Mouse (Mus musculus): ENCODE data around the gene Atg7. TPM values are rescaled to one million over a fixed set of nuclear protein-coding genes. Genes with fewer than 3 reads are reported as not detected.

The Atg7 gene
- total RNA-seq, 4 experiments from 2014 or later, result 8.2 to 10.4 (median 9.0) TPM

DNA sequence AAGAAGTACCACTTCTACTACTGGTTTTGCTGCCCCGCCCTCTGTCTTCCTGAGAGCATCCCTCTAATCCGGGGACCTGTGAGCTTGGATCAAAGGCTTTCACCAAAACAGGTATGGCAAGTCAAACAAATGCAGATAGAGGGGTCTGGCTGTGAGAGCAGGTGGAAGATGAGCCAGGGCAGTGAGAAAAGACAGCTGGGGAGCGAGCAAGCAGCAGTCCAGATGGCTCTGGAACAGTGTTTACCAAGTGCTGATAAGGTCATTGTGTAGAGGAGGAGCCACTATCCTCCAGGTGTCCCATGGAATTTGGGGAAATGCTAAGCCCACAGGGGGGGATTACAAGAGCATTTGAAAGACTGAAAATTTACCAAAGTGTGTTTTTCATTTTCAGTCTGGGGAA lies 41.5 kb downstream of the Atg7 start:
- DNase-seq (ENCODE audit: low spot score in 2 of 2), result no peak

DNA sequence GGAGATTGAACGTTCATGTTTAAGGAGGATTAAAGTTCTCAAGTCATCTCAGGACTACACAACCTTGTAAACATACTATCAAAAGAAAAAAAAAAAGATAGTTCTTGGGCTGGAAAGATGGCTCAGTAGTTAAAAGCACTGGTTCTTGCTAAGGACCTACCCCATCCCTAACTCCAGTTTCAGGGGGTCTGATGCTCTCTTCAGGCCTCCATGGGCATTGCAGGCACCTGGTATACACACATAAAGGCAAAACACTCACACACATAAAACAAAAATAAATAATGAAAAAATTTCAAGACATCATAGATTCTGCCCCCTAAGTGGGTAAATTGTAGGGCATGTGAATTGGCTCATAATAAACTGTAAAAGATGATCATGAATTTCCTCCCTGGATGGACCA lies 42.5 kb downstream of the Atg7 start:
- no peak for DNase-seq (ENCODE audit: low spot score in 2 of 2)

DNA sequence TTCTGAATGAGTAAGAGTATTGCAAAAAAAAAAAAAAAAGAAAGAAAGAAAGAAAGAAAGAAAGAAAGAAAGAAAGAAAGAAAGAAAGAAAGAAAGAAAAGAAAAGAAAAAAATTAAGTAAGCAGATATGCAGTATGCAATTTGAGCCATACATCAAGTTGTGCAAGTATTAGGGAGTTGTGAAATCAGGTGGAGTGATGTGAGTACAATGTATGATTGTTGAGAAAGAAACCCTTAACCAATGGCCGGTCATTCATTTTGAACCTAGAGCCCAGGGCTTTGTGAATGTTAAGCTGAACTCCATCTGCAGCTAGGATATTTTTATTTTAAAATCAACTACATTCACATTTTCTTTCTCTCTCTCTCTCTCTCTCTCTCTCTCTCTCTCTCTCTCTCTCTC lies 44.1 kb downstream of the Atg7 start:
- no peak for DNase-seq (ENCODE audit: low spot score in 2 of 2)

DNA sequence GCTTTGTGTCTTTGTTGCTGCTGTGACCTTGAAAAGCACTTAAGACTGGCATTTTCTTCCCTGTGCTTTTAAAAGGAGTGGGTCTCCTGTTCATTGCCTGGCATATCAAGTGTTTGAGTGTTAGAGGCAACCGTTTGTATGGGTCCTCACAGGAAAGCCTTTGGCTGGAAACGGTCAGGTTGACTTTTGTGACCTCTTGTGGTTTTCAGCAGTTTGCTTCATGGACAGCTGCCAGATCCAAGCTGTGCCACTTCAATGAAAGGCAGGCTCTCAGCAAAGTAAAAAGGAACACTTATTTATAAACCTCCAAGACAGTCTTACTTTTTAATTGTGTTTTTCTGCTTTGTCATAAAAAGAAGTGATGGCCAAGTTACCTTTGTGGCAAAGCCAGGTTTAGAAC lies 47.8 kb downstream of the Atg7 start:
- DNase-seq (ENCODE audit: low spot score in 2 of 2), result no peak

DNA sequence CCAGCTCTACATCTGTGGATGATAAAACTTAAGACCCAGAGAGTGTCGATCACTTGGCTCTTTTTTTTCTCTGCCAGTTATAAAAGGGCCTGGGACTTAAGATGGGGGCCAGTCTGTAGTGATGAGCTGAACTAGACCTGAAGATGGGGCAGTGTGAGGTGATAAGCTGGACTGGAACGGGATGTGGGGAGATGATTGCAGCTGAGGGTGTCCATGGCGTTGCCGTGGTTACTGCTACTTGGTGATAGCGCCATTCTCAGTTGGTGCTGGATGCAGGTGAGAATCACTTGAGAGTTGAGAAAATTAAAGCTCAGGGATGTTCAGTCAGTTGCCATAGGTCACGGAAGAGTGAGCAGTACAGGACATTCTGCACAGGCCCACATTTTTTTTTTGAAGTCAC lies 48.6 kb downstream of the Atg7 start:
- no peak for DNase-seq (ENCODE audit: low spot score in 2 of 2)

DNA sequence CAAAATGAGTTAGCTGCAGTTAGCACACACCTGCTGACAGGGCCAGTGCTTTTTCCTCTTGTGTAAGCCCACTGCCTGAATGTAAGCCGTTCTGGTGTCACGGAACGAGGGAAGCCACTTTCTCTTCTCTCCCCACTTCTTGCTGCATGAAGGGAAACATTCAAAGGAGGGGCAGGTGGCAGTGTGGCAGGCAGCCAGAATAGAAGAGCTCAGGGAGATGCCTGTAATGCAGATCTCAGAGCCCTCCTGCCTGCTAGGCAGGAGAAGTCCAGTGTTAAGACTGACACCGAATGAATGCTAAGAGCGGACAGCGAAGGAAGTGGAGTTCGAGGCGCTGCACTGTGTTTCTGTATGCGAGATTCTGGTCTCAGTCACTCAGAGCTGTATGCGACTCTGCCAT lies 49.8 kb downstream of the Atg7 start:
- DNase-seq (ENCODE audit: low spot score in 2 of 2), result no peak

DNA sequence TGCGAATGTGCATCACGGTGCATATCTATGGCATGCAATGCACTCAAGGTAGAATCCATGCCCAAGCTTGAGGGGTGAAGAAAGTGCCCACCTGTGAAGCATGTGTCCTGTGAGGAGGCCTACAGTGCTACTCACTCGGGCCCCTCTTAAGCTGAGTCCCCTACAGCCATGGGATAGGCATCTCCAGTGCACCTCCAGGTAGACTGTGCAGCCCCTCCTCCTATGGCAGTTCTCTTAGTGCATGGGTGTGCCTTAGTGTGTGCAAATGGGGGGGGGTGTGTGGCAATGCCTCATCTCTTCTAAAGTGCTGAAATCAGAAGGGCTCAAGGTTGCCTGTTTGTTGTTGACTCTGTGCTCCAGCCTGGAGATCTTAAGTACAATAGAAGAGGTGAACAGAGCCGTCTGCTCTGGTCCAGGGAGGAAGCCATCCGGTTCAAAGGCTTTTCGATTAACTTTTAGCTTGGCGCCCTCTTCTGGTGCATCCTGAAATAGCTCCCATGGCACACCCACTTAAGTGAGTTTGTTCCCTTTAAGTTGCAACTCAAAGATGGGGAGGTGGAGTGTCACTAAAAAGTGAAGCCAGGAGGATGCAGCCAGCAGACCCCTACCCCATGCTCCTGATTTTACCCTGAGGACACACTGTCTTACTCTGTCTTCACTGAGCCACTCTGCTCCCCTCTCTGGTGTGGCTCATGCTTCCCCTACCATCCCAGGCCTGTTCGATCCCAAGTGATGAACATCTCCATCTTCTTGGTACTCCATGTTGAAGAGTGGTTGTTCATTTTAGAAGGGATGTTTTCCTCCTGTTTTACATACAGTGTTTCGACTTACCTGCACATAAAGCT lies 55.0 kb downstream of the Atg7 start:
- DNase-seq (ENCODE audit: low spot score in 2 of 2), result peak; percentile 45 to 46

DNA sequence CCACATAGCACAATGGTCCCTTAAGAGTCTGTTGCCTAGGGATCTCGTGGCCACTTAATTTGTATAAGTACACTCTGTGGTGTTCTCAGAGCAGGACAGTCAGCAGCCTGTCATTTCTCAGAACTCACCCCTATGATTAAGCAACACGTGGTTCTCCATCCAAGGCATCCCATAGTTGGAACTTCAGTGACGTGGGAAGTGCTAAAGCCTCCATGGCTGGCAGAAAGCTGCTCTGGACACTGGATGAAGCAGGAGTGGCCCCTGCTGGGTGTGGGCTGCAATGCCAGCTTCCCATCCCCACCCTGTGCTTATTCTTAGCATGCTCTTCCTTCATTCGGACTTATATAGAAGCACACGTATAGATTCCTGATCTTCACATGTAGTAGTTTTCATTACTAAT lies 55.7 kb downstream of the Atg7 start:
- no peak for DNase-seq (ENCODE audit: low spot score in 2 of 2)

DNA sequence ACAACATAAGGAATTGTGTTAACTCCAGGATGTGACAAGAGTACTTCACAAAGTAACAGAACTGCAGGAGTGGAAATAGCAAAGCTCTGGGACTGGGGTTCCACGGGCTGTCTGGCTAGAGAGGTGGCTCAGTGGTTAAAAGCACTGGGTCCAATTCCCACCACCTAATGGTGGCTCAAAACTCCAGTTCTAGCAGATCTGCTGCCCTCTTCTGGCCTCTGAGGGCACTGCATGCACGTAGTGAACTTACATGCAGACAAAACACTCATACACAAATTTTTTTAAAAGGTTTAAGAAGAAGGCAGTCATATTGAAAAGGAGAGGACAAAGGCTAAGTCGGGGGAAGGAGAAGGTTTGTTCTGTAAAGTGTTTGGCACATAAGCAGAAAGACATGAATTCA lies 57.8 kb downstream of the Atg7 start:
- no peak for DNase-seq (ENCODE audit: low spot score in 2 of 2)

DNA sequence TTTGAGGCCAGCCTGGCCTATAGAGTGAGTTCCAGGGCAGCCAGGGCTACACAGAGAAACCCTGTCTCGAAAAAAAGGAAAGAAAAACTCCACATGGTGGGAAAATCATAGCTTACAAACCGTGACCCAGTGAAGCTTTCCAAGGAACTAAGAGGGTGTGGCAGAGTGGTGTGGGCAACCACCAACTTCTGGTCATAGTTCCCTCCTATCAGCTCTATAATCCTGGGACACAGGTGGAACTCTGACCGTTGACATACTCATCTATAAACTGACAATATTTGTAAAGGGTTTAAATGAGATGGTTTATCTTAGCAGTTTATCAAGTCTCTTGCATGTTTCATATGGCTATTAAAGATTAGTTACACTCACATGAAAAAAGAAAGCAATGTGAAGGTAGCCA lies 64.1 kb downstream of the Atg7 start:
- DNase-seq (ENCODE audit: low spot score in 2 of 2), result no peak

DNA sequence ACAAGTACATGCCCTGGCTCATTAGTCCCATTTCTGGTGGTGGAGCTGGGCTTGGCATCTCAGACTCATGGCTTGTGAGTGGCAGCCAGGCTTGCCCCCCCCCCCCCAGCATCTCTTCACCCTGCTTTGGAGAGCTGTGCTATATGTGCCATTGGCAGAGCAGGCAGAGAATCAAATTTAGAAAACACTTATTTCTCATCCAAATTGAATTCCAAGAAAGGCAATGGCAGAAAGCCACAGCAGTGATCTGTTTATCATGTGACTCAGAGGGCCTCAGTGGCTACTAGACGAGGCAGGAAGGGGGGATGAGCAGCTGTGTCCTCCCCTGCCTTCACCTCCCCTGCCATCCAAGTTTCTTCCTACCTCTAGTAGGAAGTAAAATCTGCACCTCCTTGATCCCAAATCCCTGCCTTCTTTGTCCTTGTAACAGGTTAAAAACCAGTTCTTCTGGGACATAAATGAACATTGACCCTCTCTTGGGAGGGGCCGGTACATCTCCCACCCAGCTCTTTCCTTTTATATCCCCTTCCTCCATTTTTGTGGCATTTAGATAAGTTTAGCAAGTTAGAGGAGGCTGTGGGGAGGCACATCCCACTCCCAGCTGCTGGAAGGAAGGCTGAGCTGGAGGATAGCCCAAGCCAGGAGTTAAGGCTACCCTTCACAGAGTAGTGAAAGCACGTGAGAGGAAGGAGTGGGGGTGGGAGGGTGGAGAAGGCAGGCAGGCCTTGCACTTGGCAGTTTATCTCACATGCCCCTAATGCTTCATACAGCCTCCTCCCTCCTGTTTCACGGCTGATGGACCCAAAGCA lies 69.5 kb downstream of the Atg7 start:
- no peak for DNase-seq (ENCODE audit: low spot score in 2 of 2)

DNA sequence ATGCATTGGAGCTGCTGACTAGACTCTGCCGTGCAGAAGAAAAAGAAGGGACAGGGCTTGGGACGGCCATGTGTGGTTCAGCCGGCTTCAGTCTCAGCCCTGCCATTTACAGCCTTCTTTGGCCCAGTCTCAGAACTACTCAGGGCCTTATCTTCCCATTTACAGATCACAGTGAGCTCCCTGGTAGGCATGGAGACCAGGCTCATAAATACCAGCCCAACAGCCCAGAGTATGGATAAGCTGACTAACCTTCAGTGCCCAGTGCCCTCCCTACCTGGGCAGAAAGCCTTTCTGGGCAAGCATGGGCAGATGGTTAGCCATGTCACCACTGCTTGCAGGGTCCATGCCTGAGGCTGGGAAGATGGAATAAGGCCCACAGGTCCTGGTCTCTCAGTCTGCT lies 70.6 kb downstream of the Atg7 start:
- no peak for DNase-seq (ENCODE audit: low spot score in 2 of 2)

DNA sequence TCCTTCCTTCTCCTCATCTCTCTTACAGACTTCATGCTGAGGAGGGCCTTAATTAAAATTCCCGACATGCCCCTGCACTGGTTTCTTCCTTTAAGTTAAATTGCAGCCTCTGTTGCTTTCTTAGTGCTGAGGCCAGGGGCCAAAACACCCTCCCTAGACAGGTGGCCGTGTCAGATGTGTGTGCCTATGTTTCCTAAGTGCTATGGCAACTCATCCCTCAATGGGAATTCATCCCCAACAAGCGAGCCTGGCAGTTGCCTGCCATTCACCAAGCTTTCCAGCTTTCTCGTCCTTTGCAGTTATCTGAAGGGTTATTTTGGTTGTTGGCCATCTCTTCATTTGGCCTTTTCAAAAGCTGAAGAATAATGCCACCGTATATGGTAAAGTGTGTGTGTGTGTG lies 71.8 kb downstream of the Atg7 start:
- no peak for DNase-seq (ENCODE audit: low spot score in 2 of 2)

DNA sequence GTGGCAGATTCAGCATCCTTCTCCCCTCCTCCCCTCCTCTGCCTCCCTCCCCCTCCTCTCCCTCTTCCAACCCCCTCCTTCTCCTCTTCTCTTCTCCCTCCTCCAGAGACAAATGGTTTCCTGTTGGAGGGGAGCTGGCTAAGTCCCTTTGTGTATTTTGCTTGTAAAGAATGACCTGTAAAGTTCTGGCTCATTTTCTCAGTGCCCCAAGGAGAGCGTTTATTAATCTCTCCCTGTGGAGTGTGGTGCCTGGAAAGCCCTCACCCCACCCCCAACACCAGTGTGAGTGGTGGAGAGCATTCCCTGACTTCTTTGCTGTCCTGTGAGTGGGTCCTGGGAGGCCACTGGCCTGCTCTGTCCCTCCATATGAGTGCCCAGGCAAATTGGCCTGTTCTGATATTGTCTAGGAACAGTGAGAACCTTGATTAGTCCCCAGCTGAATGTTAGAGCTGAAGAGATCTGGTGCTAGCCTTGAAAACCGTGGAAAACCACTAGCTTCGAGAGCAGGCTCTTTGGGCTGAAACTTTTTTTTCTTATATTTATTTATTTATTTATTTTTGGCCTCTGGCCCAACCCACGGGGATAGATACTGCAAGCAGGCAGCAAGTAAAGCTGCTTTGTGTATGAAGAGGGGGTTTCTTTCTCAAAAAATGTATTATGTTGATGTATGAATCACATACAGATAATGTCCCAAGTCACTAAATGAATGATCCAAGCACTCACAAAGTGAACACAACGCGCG lies 72.6 kb downstream of the Atg7 start:
- DNase-seq (ENCODE audit: low spot score in 2 of 2), result no peak

DNA sequence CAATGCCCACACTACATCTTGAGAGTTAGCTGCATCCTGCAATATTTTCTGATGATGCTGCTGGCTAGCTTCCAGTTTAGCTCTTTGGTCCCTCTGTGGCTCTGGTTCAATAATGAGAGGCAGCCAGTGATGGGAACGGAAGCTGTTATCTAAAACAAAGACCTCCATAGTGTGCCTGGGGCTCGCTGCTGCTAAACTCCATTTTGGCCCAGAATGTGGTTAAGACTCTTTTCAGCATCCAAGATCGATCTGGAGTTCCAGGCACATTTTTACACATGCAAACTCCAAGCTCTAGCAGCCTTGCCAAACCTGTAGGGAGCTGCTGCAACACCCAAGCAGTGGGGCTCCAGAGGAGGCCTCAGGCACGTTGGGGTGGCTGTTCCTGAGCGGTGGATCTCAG lies 76.2 kb downstream of the Atg7 start:
- DNase-seq (ENCODE audit: low spot score in 2 of 2), result no peak

DNA sequence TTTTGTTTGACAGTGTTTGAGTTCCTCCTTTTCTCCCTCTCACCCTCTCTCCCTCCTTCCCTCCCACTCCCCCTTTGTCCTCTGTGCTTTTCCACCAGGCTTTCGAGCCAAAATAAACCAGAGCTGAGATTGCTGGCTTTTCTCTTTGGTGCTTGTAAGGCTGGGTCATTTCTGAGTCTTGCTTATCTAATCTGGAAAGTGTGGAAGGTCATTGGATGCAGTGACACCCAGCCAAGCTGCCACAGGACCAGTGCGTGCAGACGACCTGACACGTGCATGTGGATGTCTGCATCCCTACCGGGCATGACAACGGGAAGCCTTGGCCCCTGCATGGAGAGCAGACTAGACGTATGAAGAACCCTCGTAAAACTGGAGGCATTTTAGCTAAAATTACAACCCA lies 76.8 kb downstream of the Atg7 start:
- no peak for DNase-seq (ENCODE audit: low spot score in 2 of 2)

DNA sequence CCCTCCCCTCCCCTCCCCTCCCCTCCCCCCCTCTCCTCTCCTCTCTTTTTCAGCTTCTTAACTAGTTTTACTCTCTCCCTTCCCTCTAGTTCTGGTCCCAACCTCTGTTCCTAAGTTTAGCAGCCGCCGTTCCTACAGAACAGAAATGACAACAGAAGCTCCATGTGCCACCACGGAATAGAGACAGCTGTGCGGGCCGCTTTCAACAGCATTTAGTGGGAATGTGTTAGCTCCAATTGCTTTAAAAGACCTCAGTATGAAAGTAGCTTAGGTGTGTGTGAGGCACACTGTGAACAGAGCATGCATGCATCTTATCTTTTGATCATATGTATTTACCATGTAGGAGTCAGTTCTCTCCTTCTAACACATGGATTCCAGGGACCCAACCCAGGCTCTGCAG lies 79.1 kb downstream of the Atg7 start:
- DNase-seq (ENCODE audit: low spot score in 2 of 2), result no peak

DNA sequence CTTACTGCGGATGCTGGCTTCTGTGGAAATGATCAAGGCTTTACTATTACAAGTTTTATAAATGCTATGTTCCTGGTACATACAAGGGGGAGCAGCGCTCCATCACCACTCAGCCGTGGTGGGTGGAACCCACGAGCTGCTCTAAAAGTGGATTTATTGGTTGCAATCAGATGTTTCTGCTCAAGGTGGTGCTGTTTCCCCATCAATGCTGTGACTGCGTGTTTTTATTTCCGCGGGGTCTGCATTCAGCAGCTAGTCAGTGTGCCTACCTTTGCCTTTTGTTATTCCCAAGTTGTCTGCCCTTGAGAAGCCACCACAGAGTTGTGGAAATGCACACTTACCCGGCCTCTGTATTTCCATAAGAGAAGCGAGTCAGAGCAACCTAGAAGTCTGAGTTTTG lies 81.0 kb downstream of the Atg7 start:
- no peak for DNase-seq (ENCODE audit: low spot score in 2 of 2)

DNA sequence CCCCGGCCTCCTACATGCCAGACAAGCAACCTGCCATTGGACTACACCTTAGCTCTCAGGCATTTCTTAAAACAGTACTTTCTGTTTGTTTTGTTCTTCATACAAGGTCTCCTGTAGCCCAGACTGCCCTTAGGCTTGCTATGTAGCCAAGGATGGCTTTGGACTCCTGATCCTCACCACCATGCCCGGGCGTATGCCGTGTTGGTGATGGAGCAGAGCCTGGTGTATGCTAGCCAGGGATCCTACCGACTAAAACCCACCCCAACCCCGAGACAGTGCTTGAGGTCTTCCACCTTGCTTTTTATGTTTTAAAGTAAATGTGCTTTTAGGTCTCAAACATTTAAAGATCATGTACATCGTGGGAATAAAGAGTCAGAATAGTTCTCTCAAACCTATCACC lies 81.5 kb downstream of the Atg7 start:
- DNase-seq (ENCODE audit: low spot score in 2 of 2), result no peak

DNA sequence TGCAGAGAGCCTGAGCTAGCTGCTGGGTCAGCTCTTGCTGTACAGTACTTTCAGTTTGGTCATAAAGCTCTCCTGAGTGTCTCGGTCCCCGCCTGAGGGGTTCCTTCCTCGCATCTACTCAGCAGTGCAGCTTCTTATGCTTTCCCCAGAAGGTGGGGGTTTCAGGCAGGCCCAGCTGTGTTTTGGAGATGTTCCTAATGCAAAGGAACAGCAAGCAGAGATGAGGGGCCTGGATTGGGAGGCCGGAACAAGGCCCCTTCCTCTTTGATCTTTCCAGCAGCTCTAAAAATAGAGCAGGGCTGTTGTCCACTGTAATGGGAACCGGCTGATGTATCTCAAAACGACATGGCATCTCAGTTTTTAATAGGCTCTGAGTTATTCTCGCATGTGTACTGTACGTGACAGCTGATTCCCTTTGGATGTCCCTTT lies 82.3 kb downstream of the Atg7 start:
- DNase-seq (ENCODE audit: low spot score in 2 of 2), result no peak

DNA sequence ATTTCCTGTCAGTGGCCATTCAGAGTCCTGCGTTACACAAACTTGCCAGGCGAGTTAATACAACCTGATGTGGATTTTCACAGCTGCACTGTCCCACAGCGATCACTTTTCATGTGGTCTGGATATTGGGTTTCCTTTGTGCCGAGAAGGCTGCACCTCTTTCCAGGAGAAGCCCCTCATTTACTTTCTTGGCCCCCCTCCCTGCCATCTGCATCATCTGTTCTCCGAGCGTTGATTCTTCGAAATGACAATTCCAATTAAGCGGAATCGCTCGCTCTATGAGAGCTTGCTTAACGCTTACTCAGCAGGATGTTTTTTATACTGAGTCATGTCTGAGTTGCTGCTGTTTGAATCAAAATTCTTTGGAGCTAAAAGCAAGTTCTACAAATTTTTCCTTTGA lies 83.8 kb downstream of the Atg7 start:
- DNase-seq (ENCODE audit: low spot score in 2 of 2), result no peak

DNA sequence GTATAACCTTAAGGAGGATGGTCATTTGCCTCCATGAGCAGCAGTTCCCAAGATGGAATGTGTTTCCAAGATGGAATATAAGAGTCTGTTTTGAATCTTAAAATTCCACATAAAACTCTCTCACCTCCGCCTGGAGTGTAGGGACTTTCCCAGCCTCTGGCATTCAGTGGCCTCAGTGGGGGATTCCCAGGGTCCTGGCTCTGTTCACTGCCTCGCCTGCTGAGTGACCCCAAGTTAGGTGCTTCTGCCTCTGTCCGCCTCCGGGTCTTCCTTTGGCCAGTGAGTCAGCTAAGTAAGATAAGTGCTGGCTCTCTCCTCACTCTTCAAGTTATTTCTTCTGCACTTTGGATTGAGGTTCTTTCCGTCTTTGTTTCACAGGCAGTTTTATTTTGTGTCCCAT lies 90.3 kb downstream of the Atg7 start:
- DNase-seq (ENCODE audit: low spot score in 2 of 2), result no peak
